Mouse (Mus musculus): Measurements from ENCODE around the gene Fabp7. TPM values are rescaled to one million over a fixed set of nuclear protein-coding genes. Genes with fewer than 3 reads are reported as not detected.

Gene Fabp7
- total RNA-seq, 2 experiments from 2014 or later = 48.7 to 65.4 TPM

GRCm38 (mm10) chr10:57763044-57763443 is 21.6 kb upstream of the Fabp7 start:
- intact Hi-C loops (cut with DNase I) = no loop called here
- Histone ChIP-seq H3K4me3 (no peak overlapping the region), H3K27ac (no peak overlapping the region)
- DNase-seq (ENCODE audit: extremely low spot score in 1 of 2, low spot score in 2 of 2) = no peak
- TF ChIP-seq CTCF (IDR thresholded peaks at IDR 0.05) = no peak

- DNase-seq (ENCODE audit: extremely low spot score in 1 of 2, low spot score in 2 of 2) = peak; percentile 14 to 28
- TF ChIP-seq CTCF (IDR thresholded peaks at IDR 0.05) = no peak
- H3K27ac ChIP-seq = peak overlapping the region; percentile 76
- intact Hi-C loops (cut with DNase I) = loop anchor here (2.0 to 5.0 kb wide), 2 partner anchors 39 to 44 kb away; no protein-coding TSS in a partner anchor
- no peak overlapping the region for H3K4me3 ChIP-seq
These were observed 1.2 kb upstream of the Fabp7 start for GRCm38 (mm10) chr10:57783289-57784130.

DNA sequence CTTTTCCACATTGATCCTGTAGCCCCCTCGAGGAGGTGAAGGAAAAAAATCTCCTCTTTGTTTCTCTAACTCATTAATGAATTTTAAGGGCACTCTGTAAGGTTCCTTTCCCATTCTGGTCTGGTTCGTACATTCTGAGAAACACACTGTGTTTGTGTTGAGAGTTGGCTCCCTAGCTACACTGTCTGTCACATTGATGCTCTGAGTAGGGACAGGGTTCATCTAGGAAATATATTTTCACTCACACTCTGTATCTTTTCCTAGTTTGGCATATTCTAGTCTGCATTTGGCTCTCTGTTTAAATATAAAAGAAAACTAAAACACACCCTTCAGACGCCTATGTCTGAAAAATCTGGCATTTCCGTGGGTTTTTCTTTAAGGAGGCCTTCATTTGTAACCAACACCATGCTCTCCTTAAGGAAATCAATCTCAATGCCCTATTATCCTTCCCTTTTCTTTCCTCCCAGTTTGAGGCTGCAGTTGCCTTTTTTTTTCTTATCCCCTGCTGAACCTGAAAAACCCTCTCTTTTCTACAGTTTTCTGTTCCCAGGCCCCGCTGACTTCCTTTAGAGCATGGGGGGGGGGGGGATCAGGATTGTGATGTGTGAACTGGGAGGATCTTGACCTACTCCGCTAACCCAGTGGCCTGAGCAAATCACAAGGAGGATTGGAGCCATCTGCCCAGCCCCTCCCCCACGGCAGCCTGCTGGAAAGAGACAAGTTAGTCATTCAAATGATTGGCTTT is 378 bp upstream of the Fabp7 start:
- H3K27ac ChIP-seq = peak overlapping the region; percentile 76
- no peak for TF ChIP-seq CTCF (IDR thresholded peaks at IDR 0.05)
- intact Hi-C loops (cut with DNase I) = loop anchor here (2.0 to 5.0 kb wide), 2 partner anchors 40 to 43 kb away; no protein-coding TSS in a partner anchor
- peak; percentile 57 to 72 for DNase-seq (ENCODE audit: extremely low spot score in 1 of 2, low spot score in 2 of 2)
- H3K4me3 ChIP-seq = peak overlapping the region; percentile 39

DNA sequence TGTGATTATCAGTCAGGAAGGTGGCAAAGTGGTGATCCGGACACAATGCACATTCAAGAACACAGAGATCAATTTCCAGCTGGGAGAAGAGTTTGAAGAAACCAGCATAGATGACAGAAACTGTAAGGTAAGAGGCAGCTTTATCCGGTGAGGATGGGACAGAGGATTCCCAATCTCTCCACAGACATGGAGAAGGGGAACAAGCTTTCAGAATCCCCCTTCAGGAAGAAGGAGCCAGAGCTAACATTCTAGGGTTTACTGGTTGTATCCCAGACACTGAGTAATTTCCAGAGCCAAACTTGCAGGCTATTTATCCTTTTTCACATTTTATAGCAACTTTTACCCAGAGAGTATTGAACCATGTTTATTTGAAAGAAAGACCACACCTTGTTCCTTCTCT is 871 bp downstream of the Fabp7 start:
- DNase-seq (ENCODE audit: extremely low spot score in 1 of 2, low spot score in 2 of 2) = no peak
- H3K27ac ChIP-seq = peak overlapping the region; percentile 62; the same call in 1 of the 2 replicates
- peak overlapping the region; percentile 39 for H3K4me3 ChIP-seq
- no peak for TF ChIP-seq CTCF (IDR thresholded peaks at IDR 0.05)
- intact Hi-C loops (cut with DNase I) = loop anchor here (2.0 kb wide), 1 partner anchor 41 kb away; no protein-coding TSS in a partner anchor

GRCm38 (mm10) chr10:57792957-57793356 is 8.3 kb downstream of the Fabp7 start:
- no peak overlapping the region for H3K27ac ChIP-seq
- TF ChIP-seq CTCF (IDR thresholded peaks at IDR 0.05) = no peak
- H3K4me3 ChIP-seq = no peak overlapping the region
- DNase-seq (ENCODE audit: extremely low spot score in 1 of 2, low spot score in 2 of 2) = no peak
- intact Hi-C loops (cut with DNase I) = no loop called here

- H3K27ac ChIP-seq = peak within 1 kb of the TSS; percentile 94
- peak within 1 kb of the TSS; percentile 73 for H3K4me3 ChIP-seq
- DNase-seq (ENCODE audit: extremely low spot score in 1 of 2, low spot score in 2 of 2) = no peak
- no peak for TF ChIP-seq CTCF (IDR thresholded peaks at IDR 0.05)
- intact Hi-C loops (cut with DNase I) = no loop called here
These were observed 9.3 kb downstream of the Fabp7 start, which contains the start of gene Smpdl3a for GRCm38 (mm10) chr10:57794018-57794417. TSS of gene Smpdl3a (plus strand) at chr10:57794335.

DNA sequence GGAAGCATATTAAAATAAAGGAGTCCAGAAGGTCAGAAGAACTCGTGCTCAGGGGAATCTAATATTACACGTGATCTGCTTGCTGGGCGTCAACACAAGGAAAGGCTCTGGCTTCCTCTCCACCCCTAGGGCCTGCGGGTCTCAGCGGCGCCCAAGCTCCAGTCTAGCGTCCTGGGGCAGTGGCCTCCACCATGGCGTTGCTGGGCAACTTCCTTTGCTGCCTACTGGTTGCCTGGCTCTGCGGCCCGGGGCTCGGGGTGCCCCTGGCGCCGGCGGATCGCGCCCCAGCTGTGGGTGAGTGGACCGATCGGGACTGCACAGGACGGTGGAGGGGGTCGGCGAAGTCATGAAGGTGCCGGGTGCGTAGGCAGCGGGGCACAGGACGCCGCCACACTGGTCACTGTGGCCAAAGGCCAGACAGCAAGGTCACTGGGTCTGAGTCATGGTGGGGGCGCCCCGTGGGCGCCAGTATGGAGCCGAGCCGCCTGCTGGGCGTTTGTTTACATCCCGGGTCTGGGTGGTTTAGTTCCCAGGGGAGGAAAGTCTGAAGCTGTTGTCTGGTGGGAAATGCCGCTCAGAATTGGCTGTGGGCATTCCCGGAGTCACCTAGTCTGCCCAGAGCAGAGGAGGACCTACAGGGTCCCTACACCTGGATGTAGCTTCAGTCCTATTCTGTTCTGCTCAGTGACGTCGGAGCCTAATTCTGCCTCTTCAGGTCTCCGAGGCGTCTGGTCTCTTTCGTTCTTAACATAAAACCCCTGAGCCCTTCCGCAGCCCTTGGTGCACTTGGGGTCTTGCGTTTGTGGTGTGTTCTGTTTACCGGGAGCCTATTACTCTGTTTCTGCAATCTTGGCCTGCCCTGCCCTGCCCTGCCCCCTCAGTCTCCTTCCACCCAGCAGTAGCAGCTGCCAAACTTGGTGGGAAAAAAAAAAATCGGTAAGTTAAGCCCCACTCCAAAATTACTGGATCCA is 10.1 kb downstream of the Fabp7 start:
- intact Hi-C loops (cut with DNase I) = no loop called here
- peak; percentile 23 to 38 for DNase-seq (ENCODE audit: extremely low spot score in 1 of 2, low spot score in 2 of 2)
- H3K27ac ChIP-seq = peak overlapping the region; percentile 94
- TF ChIP-seq CTCF (IDR thresholded peaks at IDR 0.05) = peak; percentile 7; the same call in 1 of the 2 replicates
- peak overlapping the region; percentile 73 for H3K4me3 ChIP-seq

GRCm38 (mm10) chr10:57795542-57795941 is 10.9 kb downstream of the Fabp7 start:
- DNase-seq (ENCODE audit: extremely low spot score in 1 of 2, low spot score in 2 of 2) = no peak
- H3K4me3 ChIP-seq = peak overlapping the region; percentile 73
- peak overlapping the region; percentile 94; the same call in 1 of the 2 replicates for H3K27ac ChIP-seq
- intact Hi-C loops (cut with DNase I) = no loop called here
- no peak for TF ChIP-seq CTCF (IDR thresholded peaks at IDR 0.05)

DNA sequence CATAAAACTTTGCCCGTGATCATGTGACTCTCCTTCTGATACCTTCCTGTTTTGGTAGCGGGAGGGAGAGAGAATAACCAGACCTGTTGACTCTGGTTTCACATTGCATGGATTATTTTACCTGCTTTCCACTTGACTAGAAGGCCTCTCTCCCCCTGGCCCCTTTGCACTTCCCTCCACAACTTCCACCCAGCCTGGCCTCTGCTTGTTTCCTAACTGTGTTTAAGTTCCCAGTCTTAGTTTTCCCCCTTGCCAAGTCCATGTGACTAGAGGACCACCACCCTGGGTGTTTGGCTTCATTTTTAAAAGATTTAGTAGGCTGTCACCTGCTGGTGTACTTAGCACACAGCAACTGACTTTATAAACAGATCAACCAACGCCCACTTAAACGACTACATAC is 11.4 kb downstream of the Fabp7 start:
- Histone ChIP-seq H3K27ac (no peak overlapping the region), H3K4me3 (peak overlapping the region; percentile 73)
- no peak for DNase-seq (ENCODE audit: extremely low spot score in 1 of 2, low spot score in 2 of 2)
- intact Hi-C loops (cut with DNase I) = loop anchor here (1.0 kb wide), 1 partner anchor 53 kb away; no protein-coding TSS in a partner anchor
- TF ChIP-seq CTCF (IDR thresholded peaks at IDR 0.05) = peak; percentile 60

DNA sequence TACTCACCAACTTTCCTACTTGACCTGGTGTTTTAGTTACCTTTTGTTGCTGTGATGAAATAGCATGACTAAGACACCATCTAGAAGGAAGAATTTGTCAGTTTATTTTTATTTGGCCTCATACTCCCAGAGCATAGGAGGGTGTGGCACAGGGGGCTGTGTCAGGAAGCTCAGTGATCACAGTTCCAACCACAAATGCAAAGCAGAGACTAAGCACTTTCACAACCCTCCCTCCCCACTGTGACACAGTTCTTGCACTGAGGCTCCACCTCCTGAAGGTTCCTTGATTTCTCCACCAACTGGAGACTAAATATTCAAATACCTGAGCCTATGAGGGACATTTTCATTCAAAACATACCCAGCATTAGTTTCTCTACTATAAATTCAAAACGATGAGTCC is 14.8 kb downstream of the Fabp7 start:
- DNase-seq (ENCODE audit: extremely low spot score in 1 of 2, low spot score in 2 of 2) = no peak
- intact Hi-C loops (cut with DNase I) = no loop called here
- no peak overlapping the region for H3K4me3 ChIP-seq
- H3K27ac ChIP-seq = no peak overlapping the region
- TF ChIP-seq CTCF (IDR thresholded peaks at IDR 0.05) = no peak

DNA sequence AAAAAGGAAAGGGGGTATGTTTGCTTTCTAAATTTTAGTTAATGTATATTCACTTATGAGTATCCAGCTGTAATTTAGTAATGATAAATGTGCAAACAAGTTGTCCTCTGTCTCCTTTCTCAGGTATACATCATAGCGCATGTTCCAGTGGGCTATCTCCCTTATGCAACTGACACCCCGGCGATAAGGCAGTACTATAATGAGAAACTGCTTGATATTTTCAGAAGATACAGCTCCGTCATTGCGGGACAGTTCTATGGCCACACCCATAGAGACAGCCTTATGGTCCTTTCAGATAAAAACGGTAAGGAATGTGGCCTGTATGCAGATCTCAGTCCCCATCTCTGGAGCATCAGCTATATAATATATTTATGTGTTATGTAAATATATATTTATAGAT is 23.1 kb downstream of the Fabp7 start:
- TF ChIP-seq CTCF (IDR thresholded peaks at IDR 0.05) = no peak
- DNase-seq (ENCODE audit: extremely low spot score in 1 of 2, low spot score in 2 of 2) = no peak
- H3K4me3 ChIP-seq = no peak overlapping the region
- intact Hi-C loops (cut with DNase I) = no loop called here
- H3K27ac ChIP-seq = no peak overlapping the region

Data from left cerebral cortex, adult 2 months (tissue).